Mouse (Mus musculus) cerebellum, adult 11 months (tissue): ENCODE results near the gene Rom1.

Experiments used
- DNase-seq: peaks from one replicate; pipeline ENCODE4 v3.0.0; 2022

Rom1 gene

GRCm38 (mm10) chr19:8941515-8942217 lies 12.5 kb upstream of the Rom1 start, which contains the start of gene Mta2:
Gene Mta2 (plus strand): TSS chr19:8941875.
- DNase-seq = peak; percentile 96

DNA sequence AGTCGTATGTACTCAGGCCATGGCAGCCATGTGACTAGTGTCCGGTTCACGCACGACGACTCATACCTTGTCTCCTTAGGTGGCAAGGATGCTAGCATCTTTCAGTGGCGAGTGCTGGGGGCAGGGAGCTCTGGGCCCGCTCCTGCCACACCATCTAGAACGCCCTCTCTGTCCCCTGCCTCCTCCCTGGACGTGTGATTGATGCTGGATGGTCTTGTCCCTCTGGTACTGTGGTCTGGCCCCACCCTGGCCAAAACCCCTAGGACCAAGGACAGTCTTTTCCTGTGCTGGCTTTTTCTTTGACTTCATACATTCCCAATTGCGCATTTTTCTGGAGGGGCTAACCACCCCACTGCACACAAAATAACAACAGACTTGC lies 12.0 kb upstream of the Rom1 start:
- DNase-seq = no peak

- no peak for DNase-seq
These were observed 11.5 kb upstream of the Rom1 start for GRCm38 (mm10) chr19:8940526-8941133.

GRCm38 (mm10) chr19:8936736-8937135 lies 7.6 kb upstream of the Rom1 start:
- DNase-seq = no peak

DNA sequence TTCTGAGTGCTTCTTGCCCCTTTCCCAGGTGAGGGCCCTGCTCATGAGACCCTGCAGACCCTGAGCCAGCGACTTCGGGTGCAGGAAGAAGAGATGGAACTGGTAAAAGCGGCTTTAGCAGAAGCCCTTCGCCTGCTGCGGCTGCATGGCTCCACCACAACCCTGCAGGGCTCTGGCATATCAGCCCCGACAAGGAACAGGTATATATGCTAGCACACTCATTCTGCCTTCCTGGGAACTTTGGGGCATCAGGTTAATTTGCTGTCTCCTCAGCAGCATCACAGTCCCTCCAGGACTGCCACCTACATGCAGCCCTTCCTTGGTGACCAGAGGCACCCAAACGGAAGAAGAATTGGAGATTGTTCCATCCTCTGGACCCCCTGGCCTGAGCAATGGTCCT lies 1.6 kb upstream of the Rom1 start:
- no peak for DNase-seq

GRCm38 (mm10) chr19:8930117-8930516 lies 961 bp upstream of the Rom1 start:
- no peak for DNase-seq

DNA sequence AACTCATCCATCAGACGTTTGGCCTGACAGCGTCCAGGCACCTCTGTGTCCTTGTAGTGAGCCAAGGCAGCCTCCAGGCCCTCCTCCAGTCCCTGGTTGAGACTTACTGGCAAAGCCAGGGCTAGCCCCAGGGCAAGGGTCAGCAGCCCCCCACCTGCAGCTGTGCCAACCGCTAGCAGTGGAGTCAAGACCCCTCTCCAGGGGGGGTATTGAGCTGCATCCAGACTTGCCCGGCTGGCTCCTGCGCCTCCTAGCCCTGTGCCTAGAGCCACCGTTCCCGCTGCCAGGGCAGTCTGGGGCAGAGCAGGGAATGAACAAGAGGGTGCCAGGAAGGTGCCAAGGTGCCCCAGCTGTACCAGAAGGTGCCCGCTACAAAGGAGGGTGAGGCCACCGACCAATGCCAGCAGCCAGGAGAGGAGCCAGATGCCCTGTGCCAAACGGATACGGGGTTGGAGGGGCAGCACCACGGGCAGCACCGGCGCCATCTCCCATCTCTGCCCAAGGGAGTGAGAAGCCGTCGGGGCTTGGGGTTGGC lies 400 bp downstream of the Rom1 start:
- DNase-seq = peak; percentile 66

GRCm38 (mm10) chr19:8927891-8928525 lies 1.1 kb downstream of the Rom1 start:
- no peak for DNase-seq

GRCm38 (mm10) chr19:8926766-8927165 lies 2.4 kb downstream of the Rom1 start:
- DNase-seq = no peak

GRCm38 (mm10) chr19:8921741-8922140 lies 7.4 kb downstream of the Rom1 start:
- no peak for DNase-seq

DNA sequence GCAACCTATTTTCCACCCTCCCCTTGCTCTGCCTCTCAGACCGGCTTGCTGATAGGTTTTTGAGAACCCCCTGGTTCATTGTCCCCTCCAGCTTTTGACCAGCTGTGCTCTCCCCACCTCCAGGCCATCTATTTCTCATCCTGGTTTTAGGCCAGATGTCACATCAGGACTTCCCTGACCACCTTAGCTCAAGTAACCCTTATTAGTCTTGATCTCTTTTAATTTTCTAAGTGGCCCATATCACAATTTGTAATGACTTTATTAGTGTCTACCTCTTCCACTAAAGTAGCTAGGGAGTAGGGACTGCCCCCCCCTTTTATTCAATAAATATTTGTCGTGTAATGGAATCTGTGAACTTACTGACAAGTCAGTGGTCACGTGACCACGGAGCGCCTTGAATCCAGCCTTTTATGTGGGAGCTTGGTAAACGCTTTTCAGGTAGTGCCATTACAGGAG lies 8.3 kb downstream of the Rom1 start:
- no peak for DNase-seq

- peak; percentile 94 for DNase-seq
These were observed 9.0 kb downstream of the Rom1 start, which contains the start of gene B3gat3 for GRCm38 (mm10) chr19:8920073-8920736. Gene B3gat3 (plus strand): TSS chr19:8920374.

DNA sequence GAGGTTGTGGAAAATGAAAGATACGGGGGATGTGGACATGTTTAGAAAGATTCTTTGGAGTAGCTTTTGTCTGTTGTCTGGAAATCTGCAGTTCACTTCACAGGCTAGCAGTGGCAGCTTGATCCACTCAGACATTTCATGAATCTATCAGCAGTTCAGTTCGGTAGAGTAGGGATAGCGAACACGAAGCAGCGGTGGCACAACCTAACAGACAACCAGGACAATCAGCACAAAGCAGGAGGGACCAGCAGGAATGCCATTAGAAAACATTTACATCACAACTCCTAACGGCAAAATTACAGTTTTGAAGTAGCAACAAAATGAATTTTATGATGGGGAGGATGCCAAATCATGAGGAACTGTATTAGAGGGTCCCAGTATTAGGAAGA lies 9.5 kb downstream of the Rom1 start:
- DNase-seq = no peak

GRCm38 (mm10) chr19:8919000-8919399 lies 10.2 kb downstream of the Rom1 start:
- no peak for DNase-seq

DNA sequence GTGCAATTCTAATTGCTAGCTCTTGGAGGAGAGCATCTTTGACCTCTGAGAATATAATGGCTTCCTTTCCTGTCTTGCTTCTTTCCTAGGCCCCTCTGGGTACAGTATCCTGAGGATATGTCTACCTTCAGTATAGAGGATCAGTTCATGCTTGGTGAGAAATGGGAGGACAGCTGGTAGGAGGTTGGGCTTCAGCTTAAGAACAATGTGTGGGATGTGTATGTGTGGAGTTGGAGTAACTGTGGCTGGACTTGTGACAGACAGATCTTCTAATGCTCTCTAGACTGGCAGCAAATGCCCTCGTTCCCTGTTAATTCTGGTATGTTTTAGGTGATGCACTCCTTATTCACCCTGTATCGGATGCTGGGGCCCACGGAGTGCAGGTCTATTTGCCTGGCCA lies 14.9 kb downstream of the Rom1 start:
- no peak for DNase-seq

GRCm38 (mm10) chr19:8911810-8912209 lies 17.3 kb downstream of the Rom1 start:
- no peak for DNase-seq

- no peak for DNase-seq
These were observed 20.6 kb downstream of the Rom1 start for GRCm38 (mm10) chr19:8908531-8908930.

DNA sequence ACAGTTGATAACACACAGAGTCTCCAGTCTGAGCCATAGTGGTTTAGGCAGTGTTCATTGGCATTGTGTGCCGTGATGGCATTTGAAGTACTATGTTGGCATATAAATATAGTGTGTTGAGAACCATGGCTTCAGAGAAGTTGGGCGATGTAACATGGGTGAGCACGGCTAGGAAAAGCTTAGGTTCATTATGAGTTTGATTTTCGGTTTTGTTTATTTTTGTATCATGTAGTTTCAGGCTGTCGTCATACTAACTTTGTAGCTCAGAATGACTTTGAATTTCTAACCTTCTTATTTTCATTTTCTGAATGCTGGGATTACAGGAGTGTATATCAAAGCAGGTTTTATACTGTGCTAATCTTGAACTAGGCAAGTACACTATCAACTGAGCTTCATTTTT lies 25.7 kb downstream of the Rom1 start:
- DNase-seq = no peak

DNA sequence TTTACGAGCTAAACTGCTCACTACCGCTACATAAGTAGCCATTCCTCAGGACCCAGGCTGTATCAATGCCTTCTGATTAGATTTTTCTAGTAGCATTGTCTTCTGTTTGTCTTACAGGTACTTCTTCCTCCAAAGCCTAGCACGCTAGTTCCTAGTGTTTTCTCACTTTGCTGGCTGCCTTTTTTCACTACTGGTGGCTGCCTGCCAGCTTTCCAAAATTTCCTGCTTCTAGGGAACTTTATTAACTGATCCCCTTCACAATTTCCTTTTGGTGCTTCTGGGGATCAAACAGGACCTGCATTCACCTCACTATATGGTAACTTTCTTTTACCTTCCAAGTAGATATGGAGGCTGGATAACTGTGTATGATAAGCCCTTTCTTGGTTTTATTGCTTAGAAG lies 30.1 kb downstream of the Rom1 start:
- DNase-seq = no peak

GRCm38 (mm10) chr19:8898576-8898975 lies 30.6 kb downstream of the Rom1 start:
- DNase-seq = no peak

DNA sequence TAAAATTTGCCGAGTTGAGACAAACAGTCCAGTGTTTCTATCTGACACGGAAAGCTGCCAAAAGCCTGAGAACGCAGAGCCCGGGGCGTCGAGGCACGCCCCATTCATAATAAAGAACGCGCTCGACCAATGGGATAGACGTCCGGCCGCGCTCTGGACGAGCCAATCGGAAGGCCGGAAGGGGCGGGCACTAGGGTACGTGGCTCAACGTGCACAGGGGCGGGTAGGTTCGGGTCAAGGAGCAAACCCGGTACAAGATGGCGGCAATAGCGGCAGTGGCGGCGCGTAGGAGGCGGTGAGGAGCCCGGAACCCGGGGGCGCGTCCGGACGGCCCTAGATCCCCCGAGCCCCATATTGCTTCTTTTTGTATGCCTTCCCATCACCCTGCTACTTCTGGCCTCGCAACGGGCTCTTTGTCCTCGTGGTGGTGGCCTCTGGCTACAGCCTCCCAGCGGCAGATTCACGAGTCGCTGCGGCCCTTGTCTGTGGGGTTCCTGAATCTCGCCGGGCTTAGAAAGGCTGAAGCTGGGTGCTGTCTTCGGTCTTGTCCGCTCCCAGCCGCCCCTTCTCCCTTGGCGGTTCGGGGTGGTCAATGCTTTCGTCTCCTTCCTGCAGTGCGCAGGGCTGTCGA lies 31.2 kb downstream of the Rom1 start, which contains the start of gene Ganab:
Gene Ganab, plus strand, starts transcription at position 207 of the 631 bp plus-strand sequence.
- peak; percentile 93 for DNase-seq

GRCm38 (mm10) chr19:8897211-8897864 lies 31.8 kb downstream of the Rom1 start:
- peak; percentile 46 for DNase-seq
